Mouse (Mus musculus) intestine, embryonic 14.5 days (tissue): ENCODE data around the gene Ccdc142. TPM values are rescaled to one million over a fixed set of nuclear protein-coding genes. Genes with fewer than 3 reads are reported as not detected.
A peak's percentile ranks its signal among the peaks of the same experiment; 100 is the strongest.

ENCODE experiments used
- ATAC-seq: fragments of 200-750 bp; cut with Nextera tagmentation; replicated peaks from 2 replicates; pipeline ENCODE4 v1.8.0; 2017; ENCODE audit warnings: low read depth, moderate number of reproducible peaks, moderate TSS enrichment, moderate library complexity; ENCODE audit not compliant: low FRiP score, low TSS enrichment
- DNase-seq: peaks from one replicate; pipeline ENCODE4 v3.0.0-alpha.2; 2018; ENCODE audit warnings: low spot score
- H3K27ac ChIP-seq: fragments of 300-500 bp; sonication (generic); 2 replicates; pipeline ENCODE4 v1.5.1; 2014; ENCODE audit warnings: low read depth, mild to moderate bottlenecking, control low read depth
- H3K27me3 ChIP-seq: fragments of 300-500 bp; sonication (generic); replicated peaks from 2 replicates; pipeline ENCODE4 v1.6.1; 2014; ENCODE audit warnings: low read length, control low read depth; ENCODE audit not compliant: control insufficient read depth, insufficient read depth
- H3K36me3 ChIP-seq: fragments of 300-500 bp; sonication (generic); 2 replicates; pipeline ENCODE4 v1.6.1; 2014; ENCODE audit warnings: low read length, control low read depth; ENCODE audit not compliant: control insufficient read depth, insufficient read depth
- H3K4me1 ChIP-seq: fragments of 300-500 bp; sonication (generic); replicated peaks from 2 replicates; pipeline ENCODE4 v1.6.1; 2014; ENCODE audit warnings: low read length, control low read depth, mixed read lengths; ENCODE audit not compliant: control insufficient read depth, insufficient read depth
- H3K4me2 ChIP-seq: fragments of 300-500 bp; sonication (generic); 2 replicates; pipeline ENCODE4 v1.6.1; 2014; ENCODE audit warnings: low read length
- H3K4me3 ChIP-seq: fragments of 300-500 bp; sonication (generic); 2 replicates; pipeline ENCODE4 v1.5.1; 2014; ENCODE audit warnings: low read depth, low read length, control low read depth, mixed read lengths
- H3K9ac ChIP-seq: fragments of 300-500 bp; sonication (generic); 2 replicates; pipeline ENCODE4 v1.6.1; 2014; ENCODE audit warnings: mild to moderate bottlenecking, low read length
- H3K9me3 ChIP-seq: fragments of 300-500 bp; sonication (generic); 2 replicates; pipeline ENCODE4 v1.6.1; 2016; ENCODE audit warnings: low read length, control low read depth; ENCODE audit not compliant: control insufficient read depth
- WGBS: fragments of 180-500 bp; shearing (Covaris S2); extraction: QIAGEN DNeasy Blood & Tissue Kit; methylation state at CpG from one replicate; pipeline ENCODE4 v1.1.7; 2014; 5-methylcytosine and 5-hydroxymethylcytosine counted together
- polyA plus RNA-seq: library from polyadenylated mRNA; unstranded; fragments of >200 nt; fragmentation: Nextera tagmentation; extraction: Ambion mirVana; gene quantifications from 2 replicates; pipeline ENCODE4 v1.2.1, GENCODE M21; 2014

Gene Ccdc142
- polyA plus RNA-seq, 1 experiment from 2014 or later: 2.9 TPM

DNA sequence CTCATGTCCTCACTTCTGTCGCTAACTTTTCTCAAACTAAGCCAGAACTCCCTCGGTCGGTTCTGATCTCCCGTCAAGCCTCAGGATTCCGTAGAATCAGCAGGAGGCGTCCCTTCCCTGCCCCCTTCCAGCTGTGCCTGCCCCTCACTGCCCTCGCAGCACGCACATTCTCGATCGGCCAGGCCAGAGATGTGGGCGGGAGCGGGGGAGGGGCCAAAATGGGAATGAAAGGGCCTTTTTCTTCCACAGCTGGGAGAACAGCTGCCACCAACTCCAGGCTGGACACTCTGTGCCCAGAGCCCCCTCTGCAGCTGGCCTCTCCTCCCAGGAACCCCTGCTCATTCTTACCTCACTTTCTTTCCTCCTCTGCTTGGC is 36.2 kb downstream of the Ccdc142 start:
- WGBS: 0% methylated on average over 12 of the region's 12 CpGs

GRCm38 (mm10) chr6:83138056-83138455 is 36.7 kb downstream of the Ccdc142 start:
- H3K27ac ChIP-seq: peak overlapping the region; percentile 100
- H3K4me1 ChIP-seq: peaks cover 43% of the 10 kb centered on the region
- no peaks in the 10 kb centered on the region for H3K9me3 ChIP-seq
- H3K27me3 ChIP-seq: no peaks in the 10 kb centered on the region
- no peak for DNase-seq
- H3K36me3 ChIP-seq: no peaks in the 10 kb centered on the region
- peak overlapping the region; percentile 64 for H3K4me3 ChIP-seq
- peak overlapping the region; percentile 93 for H3K9ac ChIP-seq
- peak overlapping the region; percentile 80 for H3K4me2 ChIP-seq
- WGBS: 0% methylated on average over 11 of the region's 11 CpGs
- peak; percentile 34; the same call in 1 of the 2 replicates for ATAC-seq

More for the DNA sequence above, 36.2 kb downstream of the Ccdc142 start:
- H3K9me3 ChIP-seq: no peaks in the 10 kb centered on the region
- peaks cover 43% of the 10 kb centered on the region for H3K4me1 ChIP-seq
- H3K4me2 ChIP-seq: peak overlapping the region; percentile 80
- ATAC-seq: peak; percentile 69
- H3K27me3 ChIP-seq: no peaks in the 10 kb centered on the region
- H3K9ac ChIP-seq: peak overlapping the region; percentile 93
- H3K36me3 ChIP-seq: no peaks in the 10 kb centered on the region
- H3K27ac ChIP-seq: peak overlapping the region; percentile 100
- DNase-seq: no peak
- H3K4me3 ChIP-seq: peak overlapping the region; percentile 64

- Histone ChIP-seq H3K4me1 (peaks cover 39% of the 10 kb centered on the region), H3K27ac (no peak overlapping the region), H3K27me3 (no peaks in the 10 kb centered on the region), H3K36me3 (no peaks in the 10 kb centered on the region; the same call in 1 of the 2 replicates), H3K4me2 (no peak overlapping the region), H3K4me3 (no peak overlapping the region), H3K9me3 (no peaks in the 10 kb centered on the region), H3K9ac (no peak overlapping the region)
- no peak for DNase-seq
- ATAC-seq: no peak
- WGBS: 86% methylated on average over 8 of the region's 8 CpGs
Measured at GRCm38 (mm10) chr6:83140044-83140443, 38.6 kb downstream of the Ccdc142 start.

DNA sequence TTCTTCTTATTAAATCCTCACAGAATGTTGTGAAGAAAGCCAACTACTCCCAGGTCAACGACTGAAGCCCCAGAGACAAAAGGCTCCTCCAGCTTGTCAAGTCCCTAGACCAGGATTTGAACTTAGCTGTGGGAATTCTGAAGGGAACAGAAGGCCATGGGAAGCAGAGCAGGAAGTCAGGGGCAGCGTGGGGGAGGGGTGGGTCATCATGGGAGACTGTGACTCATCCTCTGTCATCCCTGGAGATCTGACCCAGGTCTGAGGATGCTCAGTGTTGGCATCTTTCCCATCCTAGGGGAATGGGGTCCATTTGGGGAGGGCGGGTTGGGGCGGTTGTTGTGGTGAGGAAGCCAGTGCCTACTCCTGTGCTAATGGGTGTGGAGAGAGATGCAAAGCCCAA is 40.2 kb downstream of the Ccdc142 start:
- Histone ChIP-seq H3K27ac (no peak overlapping the region), H3K4me1 (peaks cover 29% of the 10 kb centered on the region), H3K9me3 (no peaks in the 10 kb centered on the region), H3K9ac (no peak overlapping the region), H3K27me3 (no peaks in the 10 kb centered on the region), H3K4me3 (peak overlapping the region; percentile 18), H3K4me2 (peak overlapping the region; percentile 51), H3K36me3 (peaks cover 9% of the 10 kb centered on the region)
- DNase-seq: no peak
- WGBS: 33% methylated on average over 4 of the region's 4 CpGs
- no peak for ATAC-seq

- Histone ChIP-seq H3K36me3 (peaks cover 16% of the 10 kb centered on the region), H3K9ac (peak overlapping the region; percentile 32), H3K4me2 (peak overlapping the region; percentile 51), H3K9me3 (no peaks in the 10 kb centered on the region), H3K4me3 (peak overlapping the region; percentile 18), H3K27me3 (no peaks in the 10 kb centered on the region), H3K4me1 (peaks cover 29% of the 10 kb centered on the region), H3K27ac (no peak overlapping the region)
- 12% methylated on average over 39 of the region's 41 CpGs for WGBS
- ATAC-seq (no peak), DNase-seq (no peak)
Measured at GRCm38 (mm10) chr6:83142211-83142731, 40.9 kb downstream of the Ccdc142 start.

DNA sequence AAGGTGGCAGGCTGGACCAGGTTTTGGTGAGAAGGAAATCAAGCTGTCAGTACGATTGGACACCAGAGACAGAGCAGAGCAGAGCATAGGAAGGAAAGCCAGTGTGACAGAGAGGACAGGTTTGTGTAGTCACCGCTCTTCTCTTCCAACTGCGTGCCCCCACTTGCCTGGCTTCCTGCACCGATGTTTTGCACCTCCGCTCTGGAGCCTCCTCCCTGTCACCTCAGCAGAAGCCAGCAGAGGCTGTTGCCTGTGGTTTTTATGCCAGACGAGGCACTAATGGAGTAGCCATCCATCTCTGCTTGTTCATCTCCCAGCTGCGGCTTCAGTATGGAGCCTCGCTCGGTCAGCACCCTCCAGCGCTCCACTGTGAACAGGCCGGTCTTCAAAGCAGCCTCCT is 41.5 kb downstream of the Ccdc142 start:
- Histone ChIP-seq H3K36me3 (peaks cover 22% of the 10 kb centered on the region), H3K9me3 (no peaks in the 10 kb centered on the region), H3K9ac (no peak overlapping the region), H3K4me2 (no peak overlapping the region), H3K27ac (no peak overlapping the region), H3K4me1 (peaks cover 27% of the 10 kb centered on the region), H3K27me3 (no peaks in the 10 kb centered on the region), H3K4me3 (no peak overlapping the region)
- ATAC-seq (no peak), DNase-seq (no peak)
- 54% methylated on average over 10 of the region's 11 CpGs for WGBS

- no peak overlapping the region for H3K4me2 ChIP-seq
- H3K27me3 ChIP-seq: no peaks in the 10 kb centered on the region
- DNase-seq (no peak), ATAC-seq (no peak)
- WGBS: 68% methylated on average over 2 of the region's 2 CpGs
- peaks cover 42% of the 10 kb centered on the region for H3K36me3 ChIP-seq
- no peak overlapping the region for H3K27ac ChIP-seq
- H3K4me1 ChIP-seq: peaks cover 11% of the 10 kb centered on the region
- H3K9ac ChIP-seq: no peak overlapping the region
- no peaks in the 10 kb centered on the region for H3K9me3 ChIP-seq
- no peak overlapping the region for H3K4me3 ChIP-seq
Measured at GRCm38 (mm10) chr6:83145209-83145608, 43.8 kb downstream of the Ccdc142 start.

GRCm38 (mm10) chr6:83145805-83146204 is 44.4 kb downstream of the Ccdc142 start:
- WGBS: 68% methylated on average over 9 of the region's 9 CpGs

GRCm38 (mm10) chr6:83147280-83147679 is 45.9 kb downstream of the Ccdc142 start:
- H3K9me3 ChIP-seq: no peaks in the 10 kb centered on the region
- H3K27ac ChIP-seq: no peak overlapping the region
- peaks cover 3% of the 10 kb centered on the region for H3K4me1 ChIP-seq
- peaks cover 56% of the 10 kb centered on the region for H3K36me3 ChIP-seq
- WGBS: 66% methylated on average over 7 of the region's 7 CpGs
- no peak overlapping the region for H3K4me3 ChIP-seq
- H3K9ac ChIP-seq: no peak overlapping the region
- H3K27me3 ChIP-seq: no peaks in the 10 kb centered on the region
- H3K4me2 ChIP-seq: no peak overlapping the region
- ATAC-seq: no peak
- DNase-seq: no peak

More at GRCm38 (mm10) chr6:83145805-83146204, 44.4 kb downstream of the Ccdc142 start:
- Histone ChIP-seq H3K27me3 (no peaks in the 10 kb centered on the region), H3K36me3 (peaks cover 47% of the 10 kb centered on the region), H3K4me3 (no peak overlapping the region), H3K4me2 (no peak overlapping the region), H3K9me3 (no peaks in the 10 kb centered on the region), H3K9ac (no peak overlapping the region), H3K4me1 (peaks cover 11% of the 10 kb centered on the region), H3K27ac (no peak overlapping the region)
- DNase-seq (no peak), ATAC-seq (no peak)
